Mouse (Mus musculus): ENCODE results near the gene Vti1a. TPM values are rescaled to one million over a fixed set of nuclear protein-coding genes. Genes with fewer than 3 reads are reported as not detected.

Vti1a gene
- polyA plus RNA-seq, 1 experiment from 2014 or later = 15.4 TPM

GRCm38 (mm10) chr19:55620411-55621008 is 304.4 kb downstream of the Vti1a start:
- H3K9me3 ChIP-seq (ENCODE audit: control insufficient read depth, low read length) = no peaks in the 10 kb centered on the region
- H3K4me3 ChIP-seq (ENCODE audit: control insufficient read depth in 1 of 2, insufficient read depth in 1 of 2, low read depth in 1 of 2, low read length in 2 of 2) = no peak overlapping the region
- 66% methylated on average over 14 of the region's 14 CpGs for WGBS
- peaks cover 20 to 25% of the 10 kb centered on the region in 2 experiments for H3K4me1 ChIP-seq (ENCODE audit: control insufficient read depth in 2 of 2, insufficient read depth in 2 of 2, low read length in 2 of 2)
- H3K27me3 ChIP-seq (ENCODE audit: control insufficient read depth, insufficient read depth, low read length) = no peaks in the 10 kb centered on the region
- no peak for ATAC-seq (ENCODE audit: insufficient number of reproducible peaks, insufficient read depth, low FRiP score, low read depth)
- no peaks in the 10 kb centered on the region for H3K36me3 ChIP-seq (ENCODE audit: control insufficient read depth, insufficient read depth, low read length)
- H3K27ac ChIP-seq (replicated peaks in 1 of 2; ENCODE audit: control insufficient read depth in 1 of 2, insufficient read depth in 1 of 2, low read depth in 2 of 2, low read length in 2 of 2) = no peak overlapping the region
- no peak overlapping the region for H3K4me2 ChIP-seq (ENCODE audit: low read length)
- H3K9ac ChIP-seq (ENCODE audit: low read length) = no peak overlapping the region

GRCm38 (mm10) chr19:55621011-55621625 is 305.0 kb downstream of the Vti1a start:
- Histone ChIP-seq H3K27me3 (ENCODE audit: control insufficient read depth, insufficient read depth, low read length) (no peaks in the 10 kb centered on the region), H3K4me3 (ENCODE audit: control insufficient read depth in 1 of 2, insufficient read depth in 1 of 2, low read depth in 1 of 2, low read length in 2 of 2) (no peak overlapping the region), H3K36me3 (ENCODE audit: control insufficient read depth, insufficient read depth, low read length) (no peaks in the 10 kb centered on the region), H3K4me2 (ENCODE audit: low read length) (no peak overlapping the region), H3K9me3 (ENCODE audit: control insufficient read depth, low read length) (no peaks in the 10 kb centered on the region), H3K9ac (ENCODE audit: low read length) (no peak overlapping the region), H3K27ac (replicated peaks in 1 of 2; ENCODE audit: control insufficient read depth in 1 of 2, insufficient read depth in 1 of 2, low read depth in 2 of 2, low read length in 2 of 2) (no peak overlapping the region), H3K4me1 (ENCODE audit: control insufficient read depth in 2 of 2, insufficient read depth in 2 of 2, low read length in 2 of 2) (peaks cover 16 to 20% of the 10 kb centered on the region in 2 experiments)
- 79% methylated on average over 12 of the region's 12 CpGs for WGBS
- ATAC-seq (ENCODE audit: insufficient number of reproducible peaks, insufficient read depth, low FRiP score, low read depth) = no peak

- WGBS = 66% methylated on average over 18 of the region's 18 CpGs
- Histone ChIP-seq H3K27ac (replicated peaks in 1 of 2; ENCODE audit: control insufficient read depth in 1 of 2, insufficient read depth in 1 of 2, low read depth in 2 of 2, low read length in 2 of 2) (no peak overlapping the region), H3K9me3 (ENCODE audit: control insufficient read depth, low read length) (no peaks in the 10 kb centered on the region), H3K9ac (ENCODE audit: low read length) (no peak overlapping the region), H3K27me3 (ENCODE audit: control insufficient read depth, insufficient read depth, low read length) (no peaks in the 10 kb centered on the region), H3K36me3 (ENCODE audit: control insufficient read depth, insufficient read depth, low read length) (no peaks in the 10 kb centered on the region), H3K4me2 (ENCODE audit: low read length) (peak overlapping the region; percentile 21; the same call in 1 of the 2 replicates), H3K4me1 (ENCODE audit: control insufficient read depth in 2 of 2, insufficient read depth in 2 of 2, low read length in 2 of 2) (peaks cover 4 to 6% of the 10 kb centered on the region in 2 experiments), H3K4me3 (ENCODE audit: control insufficient read depth in 1 of 2, insufficient read depth in 1 of 2, low read depth in 1 of 2, low read length in 2 of 2) (no peak overlapping the region)
- ATAC-seq (ENCODE audit: insufficient number of reproducible peaks, insufficient read depth, low FRiP score, low read depth) = no peak
Observed at GRCm38 (mm10) chr19:55622821-55623220, 306.7 kb downstream of the Vti1a start.

GRCm38 (mm10) chr19:55623605-55624004 is 307.5 kb downstream of the Vti1a start:
- 87% methylated on average over 13 of the region's 13 CpGs for WGBS
- Histone ChIP-seq H3K27me3 (ENCODE audit: control insufficient read depth, insufficient read depth, low read length) (no peaks in the 10 kb centered on the region), H3K27ac (replicated peaks in 1 of 2; ENCODE audit: control insufficient read depth in 1 of 2, insufficient read depth in 1 of 2, low read depth in 2 of 2, low read length in 2 of 2) (no peak overlapping the region), H3K9me3 (ENCODE audit: control insufficient read depth, low read length) (no peaks in the 10 kb centered on the region), H3K9ac (ENCODE audit: low read length) (no peak overlapping the region), H3K36me3 (ENCODE audit: control insufficient read depth, insufficient read depth, low read length) (no peaks in the 10 kb centered on the region), H3K4me3 (ENCODE audit: control insufficient read depth in 1 of 2, insufficient read depth in 1 of 2, low read depth in 1 of 2, low read length in 2 of 2) (no peak overlapping the region), H3K4me2 (ENCODE audit: low read length) (no peak overlapping the region), H3K4me1 (ENCODE audit: control insufficient read depth in 2 of 2, insufficient read depth in 2 of 2, low read length in 2 of 2) (peaks cover 4 to 6% of the 10 kb centered on the region in 2 experiments)
- no peak for ATAC-seq (ENCODE audit: insufficient number of reproducible peaks, insufficient read depth, low FRiP score, low read depth)

GRCm38 (mm10) chr19:55626483-55626882 is 310.4 kb downstream of the Vti1a start:
- no peak for ATAC-seq (ENCODE audit: insufficient number of reproducible peaks, insufficient read depth, low FRiP score, low read depth)

GRCm38 (mm10) chr19:55626952-55627351 is 310.9 kb downstream of the Vti1a start:
- ATAC-seq (ENCODE audit: insufficient number of reproducible peaks, insufficient read depth, low FRiP score, low read depth) = no peak
- no peak overlapping the region for H3K27ac ChIP-seq (replicated peaks in 1 of 2; ENCODE audit: control insufficient read depth in 1 of 2, insufficient read depth in 1 of 2, low read depth in 2 of 2, low read length in 2 of 2)

More at GRCm38 (mm10) chr19:55626483-55626882, 310.4 kb downstream of the Vti1a start:
- 87% methylated on average over 16 of the region's 16 CpGs for WGBS
- Histone ChIP-seq H3K27ac (replicated peaks in 1 of 2; ENCODE audit: control insufficient read depth in 1 of 2, insufficient read depth in 1 of 2, low read depth in 2 of 2, low read length in 2 of 2) (no peak overlapping the region), H3K4me3 (ENCODE audit: control insufficient read depth in 1 of 2, insufficient read depth in 1 of 2, low read depth in 1 of 2, low read length in 2 of 2) (no peak overlapping the region), H3K36me3 (ENCODE audit: control insufficient read depth, insufficient read depth, low read length) (no peaks in the 10 kb centered on the region), H3K27me3 (ENCODE audit: control insufficient read depth, insufficient read depth, low read length) (no peaks in the 10 kb centered on the region), H3K9ac (ENCODE audit: low read length) (no peak overlapping the region), H3K4me1 (ENCODE audit: control insufficient read depth in 2 of 2, insufficient read depth in 2 of 2, low read length in 2 of 2) (peaks cover 4 to 6% of the 10 kb centered on the region in 2 experiments), H3K4me2 (ENCODE audit: low read length) (no peak overlapping the region), H3K9me3 (ENCODE audit: control insufficient read depth, low read length) (no peaks in the 10 kb centered on the region)

GRCm38 (mm10) chr19:55635488-55635887 is 319.4 kb downstream of the Vti1a start:
- 82% methylated on average over 15 of the region's 15 CpGs for WGBS
- Histone ChIP-seq H3K27me3 (ENCODE audit: control insufficient read depth, insufficient read depth, low read length) (no peaks in the 10 kb centered on the region), H3K27ac (replicated peaks in 1 of 2; ENCODE audit: control insufficient read depth in 1 of 2, insufficient read depth in 1 of 2, low read depth in 2 of 2, low read length in 2 of 2) (no peak overlapping the region), H3K4me3 (ENCODE audit: control insufficient read depth in 1 of 2, insufficient read depth in 1 of 2, low read depth in 1 of 2, low read length in 2 of 2) (no peak overlapping the region), H3K4me2 (ENCODE audit: low read length) (no peak overlapping the region), H3K9me3 (ENCODE audit: control insufficient read depth, low read length) (no peaks in the 10 kb centered on the region), H3K36me3 (ENCODE audit: control insufficient read depth, insufficient read depth, low read length) (no peaks in the 10 kb centered on the region), H3K9ac (ENCODE audit: low read length) (no peak overlapping the region), H3K4me1 (ENCODE audit: control insufficient read depth in 2 of 2, insufficient read depth in 2 of 2, low read length in 2 of 2) (no peaks in the 10 kb centered on the region)
- no peak for ATAC-seq (ENCODE audit: insufficient number of reproducible peaks, insufficient read depth, low FRiP score, low read depth)

More at GRCm38 (mm10) chr19:55626952-55627351, 310.9 kb downstream of the Vti1a start:
- Histone ChIP-seq H3K9me3 (ENCODE audit: control insufficient read depth, low read length) (no peaks in the 10 kb centered on the region), H3K4me3 (ENCODE audit: control insufficient read depth in 1 of 2, insufficient read depth in 1 of 2, low read depth in 1 of 2, low read length in 2 of 2) (no peak overlapping the region), H3K27me3 (ENCODE audit: control insufficient read depth, insufficient read depth, low read length) (no peaks in the 10 kb centered on the region), H3K36me3 (ENCODE audit: control insufficient read depth, insufficient read depth, low read length) (no peaks in the 10 kb centered on the region), H3K4me2 (ENCODE audit: low read length) (no peak overlapping the region), H3K4me1 (ENCODE audit: control insufficient read depth in 2 of 2, insufficient read depth in 2 of 2, low read length in 2 of 2) (peaks cover 4 to 6% of the 10 kb centered on the region in 2 experiments), H3K9ac (ENCODE audit: low read length) (no peak overlapping the region)
- WGBS = 88% methylated on average over 12 of the region's 12 CpGs
